Mouse (Mus musculus) limb, embryonic 14.5 days (tissue): ENCODE measurements around the gene Cyp2a22. TPM values are rescaled to one million over a fixed set of nuclear protein-coding genes. Genes with fewer than 3 reads are reported as not detected.
"Not testable (repeated sequence)": the region's sequence is repeated elsewhere in the genome, so short reads cannot be mapped to it uniquely, and the experiment has no call there.

Source experiments
- ATAC-seq: fragments of 200-750 bp; cut with Nextera tagmentation; 2 replicates; pipeline ENCODE4 v1.8.0; 2017; ENCODE audit warnings: low read depth, moderate number of reproducible peaks, moderate TSS enrichment; ENCODE audit not compliant: low FRiP score
- DNase-seq: peaks from one replicate; pipeline ENCODE4 v3.0.0-alpha.2; 2015; ENCODE audit warnings: low spot score
- H3K27ac ChIP-seq: fragments of 300-500 bp; sonication (generic); replicated peaks from 2 replicates; pipeline ENCODE4 v1.5.1; 2014; ENCODE audit warnings: low read depth, mild to moderate bottlenecking, low read length, moderate library complexity, mixed read lengths
- H3K27me3 ChIP-seq: fragments of 300-500 bp; sonication (generic); 2 replicates; pipeline ENCODE4 v1.6.1; 2014; ENCODE audit warnings: low read length, mixed read lengths; ENCODE audit not compliant: control insufficient read depth, insufficient read depth
- H3K36me3 ChIP-seq: fragments of 300-500 bp; sonication (generic); 2 replicates; pipeline ENCODE4 v1.6.1; 2014; ENCODE audit warnings: mild to moderate bottlenecking, low read length, moderate library complexity, mixed read lengths; ENCODE audit not compliant: control insufficient read depth, insufficient read depth
- H3K4me1 ChIP-seq: fragments of 300-500 bp; sonication (generic); 2 replicates; pipeline ENCODE4 v1.6.1; 2014; ENCODE audit warnings: antibody characterized with exemption, low read length, mixed read lengths; ENCODE audit not compliant: control insufficient read depth, insufficient read depth
- H3K4me2 ChIP-seq: fragments of 300-500 bp; sonication (generic); replicated peaks from 2 replicates; pipeline ENCODE4 v1.6.1; 2014; ENCODE audit warnings: low read depth, mild to moderate bottlenecking, low read length, moderate library complexity; ENCODE audit not compliant: severe bottlenecking
- H3K4me3 ChIP-seq: fragments of 300-500 bp; sonication (generic); replicated peaks from 2 replicates; pipeline ENCODE4 v1.5.1; 2014; ENCODE audit warnings: low read length
- H3K9ac ChIP-seq: fragments of 300-500 bp; sonication (generic); 2 replicates; pipeline ENCODE4 v1.6.1; 2014; ENCODE audit warnings: mild to moderate bottlenecking, low read depth, low read length, moderate library complexity; ENCODE audit not compliant: severe bottlenecking
- H3K9me3 ChIP-seq: fragments of 300-500 bp; sonication (generic); 2 replicates; pipeline ENCODE4 v1.6.1; 2016; ENCODE audit warnings: low read length; ENCODE audit not compliant: control insufficient read depth
- WGBS: fragments of 180-500 bp; shearing (Covaris S2); extraction: QIAGEN DNeasy Blood & Tissue Kit; methylation state at CpG from one replicate; pipeline ENCODE4 v1.1.7; 2014; 5-methylcytosine and 5-hydroxymethylcytosine counted together
- polyA plus RNA-seq, 2 experiments: library from polyadenylated mRNA; depleted of rRNA in 1 of 2; stranded (reverse) in 1 of 2; unstranded in 1 of 2; fragments of >200 nt; fragmentation: Nextera tagmentation in 1 of 2; extraction: Ambion mirVana in 1 of 2; gene quantifications; 2 replicates each; pipeline versions ENCODE4 v1.2.1 to v1.2.3; 2012 to 2014

Gene Cyp2a22
- polyA plus RNA-seq, 2 experiments = not detected

DNA sequence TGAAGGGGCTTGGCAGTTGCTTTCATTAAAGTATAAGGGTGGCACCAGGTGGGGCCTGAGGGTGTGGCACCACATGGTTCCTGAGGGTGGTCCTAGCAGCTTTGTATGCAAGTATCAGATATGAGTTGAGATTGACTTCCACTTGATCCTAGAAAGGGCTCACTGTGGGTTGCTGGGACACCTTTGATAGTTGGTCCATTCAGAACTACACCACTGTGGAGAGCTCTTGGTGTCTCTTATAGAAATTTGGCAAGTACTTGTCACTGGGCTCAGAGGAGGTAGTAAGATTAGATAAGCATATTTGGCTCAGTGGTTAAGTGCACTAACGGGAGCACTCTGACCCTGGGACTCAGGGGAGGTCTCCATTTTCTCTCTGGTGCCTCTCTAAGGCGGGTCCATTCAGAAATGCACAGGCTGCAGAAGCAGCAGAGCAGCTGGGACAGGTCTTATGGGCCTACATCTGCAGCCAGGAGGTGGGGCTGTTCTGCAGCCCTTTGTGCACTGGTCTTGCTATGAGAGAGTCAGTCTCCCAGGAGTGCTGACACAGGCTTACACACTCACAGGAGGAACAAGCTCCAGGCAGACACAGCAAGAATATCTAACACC is 2.2 kb upstream of the Cyp2a22 start:
- H3K4me2 ChIP-seq, H3K9ac ChIP-seq, H3K27me3 ChIP-seq, H3K9me3 ChIP-seq, ATAC-seq, H3K27ac ChIP-seq, H3K4me3 ChIP-seq, DNase-seq, H3K4me1 ChIP-seq, H3K36me3 ChIP-seq: not testable (repeated sequence)
- no CpG with 5 or more reads among the region's 2 CpGs for WGBS

DNA sequence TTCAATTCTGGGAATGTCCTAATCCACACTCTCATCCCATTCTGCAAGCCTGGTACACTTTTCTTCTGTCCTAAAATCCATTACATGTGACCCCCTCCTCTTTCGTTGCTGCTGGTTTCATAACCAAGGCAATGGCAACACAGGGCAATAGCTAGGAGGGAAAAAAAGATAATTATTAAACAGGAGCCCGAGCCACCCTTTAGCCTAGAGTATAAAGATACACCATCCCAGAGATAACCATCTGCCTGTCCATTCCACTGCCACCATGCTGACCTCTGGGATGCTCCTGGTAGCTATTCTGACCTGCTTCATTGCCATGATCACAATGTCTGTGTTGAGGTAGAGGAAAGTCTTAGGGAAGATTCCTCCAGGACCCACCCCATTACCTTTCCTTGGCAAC is 22.1 kb downstream of the Cyp2a22 start:
- not testable (repeated sequence) for ATAC-seq, H3K9me3 ChIP-seq, DNase-seq, H3K27ac ChIP-seq, H3K4me1 ChIP-seq, H3K27me3 ChIP-seq, H3K4me3 ChIP-seq, H3K9ac ChIP-seq, H3K4me2 ChIP-seq, H3K36me3 ChIP-seq
- 100% methylated on average over 1 of the region's 2 CpGs for WGBS

Other genes starting within 250 kb of the Cyp2a22 start
- 0.79 and 1.2 TPM in 2 replicates for gene Cyp2b19, start 182.2 kb downstream of the Cyp2a22 start, polyA plus RNA-seq (2012; rRNA removed)
- 0.36 and 0.77 TPM in 2 replicates for gene Cyp2b19, start 182.2 kb downstream of the Cyp2a22 start, polyA plus RNA-seq (2014; fragmentation: Nextera tagmentation; extraction: Ambion mirVana)
- not detected in 2 replicates for gene Cyp2g1, start 130.5 kb downstream of the Cyp2a22 start, polyA plus RNA-seq (2012; rRNA removed)
- gene Cyp2g1, start 130.5 kb downstream of the Cyp2a22 start, polyA plus RNA-seq (2014; fragmentation: Nextera tagmentation; extraction: Ambion mirVana) = not detected in 2 replicates
- 0.09 TPM in 1 of 2 replicates, not detected in the other for gene Cyp2a5, start 104.1 kb downstream of the Cyp2a22 start, polyA plus RNA-seq (2012; rRNA removed)
- not detected in 2 replicates for gene Cyp2a5, start 104.1 kb downstream of the Cyp2a22 start, polyA plus RNA-seq (2014; fragmentation: Nextera tagmentation; extraction: Ambion mirVana)
- 0.05 TPM in 1 of 2 replicates, not detected in the other for gene Cyp2a12, start 89.7 kb upstream of the Cyp2a22 start, polyA plus RNA-seq (2012; rRNA removed)
- not detected in 2 replicates for gene Cyp2a12, start 89.7 kb upstream of the Cyp2a22 start, polyA plus RNA-seq (2014; fragmentation: Nextera tagmentation; extraction: Ambion mirVana)
- 0.11 and 0.31 TPM in 2 replicates for gene Cyp2f2, start 180.5 kb upstream of the Cyp2a22 start, polyA plus RNA-seq (2012; rRNA removed)
- gene Cyp2f2, start 180.5 kb upstream of the Cyp2a22 start, polyA plus RNA-seq (2014; fragmentation: Nextera tagmentation; extraction: Ambion mirVana) = 0.14 TPM in 1 of 2 replicates, not detected in the other
- gene Cyp2t4, start 214.3 kb upstream of the Cyp2a22 start, polyA plus RNA-seq (2012; rRNA removed) = not detected in 2 replicates
- gene Cyp2t4, start 214.3 kb upstream of the Cyp2a22 start, polyA plus RNA-seq (2014; fragmentation: Nextera tagmentation; extraction: Ambion mirVana) = not detected in 2 replicates
- 88.3 and 96.4 TPM in 2 replicates for gene Egln2, start 227.4 kb upstream of the Cyp2a22 start, polyA plus RNA-seq (2012; rRNA removed)
- gene Egln2, start 227.4 kb upstream of the Cyp2a22 start, polyA plus RNA-seq (2014; fragmentation: Nextera tagmentation; extraction: Ambion mirVana) = 41.9 and 49.2 TPM in 2 replicates
- gene Rab4b, start 239.5 kb upstream of the Cyp2a22 start, polyA plus RNA-seq (2012; rRNA removed) = 78.3 and 93.5 TPM in 2 replicates
- gene Rab4b, start 239.5 kb upstream of the Cyp2a22 start, polyA plus RNA-seq (2014; fragmentation: Nextera tagmentation; extraction: Ambion mirVana) = 61.5 and 70.9 TPM in 2 replicates
- gene Gm21983, start 241.7 kb upstream of the Cyp2a22 start, polyA plus RNA-seq (2012; rRNA removed) = 5.2 and 9.0 TPM in 2 replicates
- gene Gm21983, start 241.7 kb upstream of the Cyp2a22 start, polyA plus RNA-seq (2014; fragmentation: Nextera tagmentation; extraction: Ambion mirVana) = 0.58 and 0.62 TPM in 2 replicates
- gene Mia, start 241.8 kb upstream of the Cyp2a22 start, polyA plus RNA-seq (2012; rRNA removed) = 193 and 236 TPM in 2 replicates
- gene Mia, start 241.8 kb upstream of the Cyp2a22 start, polyA plus RNA-seq (2014; fragmentation: Nextera tagmentation; extraction: Ambion mirVana) = 147 and 156 TPM in 2 replicates